Mouse (Mus musculus) testis, adult 2 months (tissue): Measurements from ENCODE around the gene Kcna5. TPM values are rescaled to one million over a fixed set of nuclear protein-coding genes. Genes with fewer than 3 reads are reported as not detected.

Source experiments
- H3K27ac ChIP-seq: fragments of 200-500 bp; 2 replicates; pipeline ENCODE4 v1.5.1; 2012; ENCODE audit warnings: low read depth, low read length; ENCODE audit not compliant: control insufficient read depth, insufficient read depth
- H3K27me3 ChIP-seq: fragments of 200-500 bp; 2 replicates; pipeline ENCODE4 v1.6.1; 2012; ENCODE audit warnings: mild to moderate bottlenecking, low read length, moderate library complexity; ENCODE audit not compliant: control insufficient read depth, insufficient read depth
- H3K36me3 ChIP-seq: fragments of 200-500 bp; 2 replicates; pipeline ENCODE4 v1.6.1; 2012; ENCODE audit warnings: mild to moderate bottlenecking, low read length; ENCODE audit not compliant: control insufficient read depth, insufficient read depth
- H3K4me1 ChIP-seq: fragments of 200-500 bp; 2 replicates; pipeline ENCODE4 v1.6.1; 2012; ENCODE audit warnings: low read length; ENCODE audit not compliant: control insufficient read depth, insufficient read depth
- H3K4me3 ChIP-seq: fragments of 200-500 bp; 2 replicates; pipeline ENCODE4 v1.5.1; 2012; ENCODE audit warnings: low read depth, mild to moderate bottlenecking, low read length, moderate library complexity, mixed read lengths; ENCODE audit not compliant: control insufficient read depth
- CTCF ChIP-seq: fragments of 200-500 bp; IDR thresholded peaks from 2 replicates; pipeline ENCODE4 v1.5.1; 2012; ENCODE audit warnings: low read depth, mild to moderate bottlenecking, inconsistent platforms, low read length, moderate library complexity; ENCODE audit not compliant: control insufficient read depth, insufficient read depth, insufficient replicate concordance
- POLR2A ChIP-seq: fragments of 200-500 bp; IDR thresholded peaks from 2 replicates; pipeline ENCODE4 v1.6.1; 2012; ENCODE audit warnings: low read depth, mild to moderate bottlenecking, inconsistent platforms, low read length, moderate library complexity; ENCODE audit not compliant: control insufficient read depth
- polyA plus RNA-seq: library from polyadenylated mRNA; depleted of rRNA; stranded (reverse); fragments of >200 nt; gene quantifications from 2 replicates; pipeline ENCODE4 v1.2.3, GENCODE M21; 2012

Gene Kcna5
- polyA plus RNA-seq, 1 experiment: 0.22 TPM

- Histone ChIP-seq H3K27me3 (no peaks in the 10 kb centered on the region), H3K4me3 (no peak overlapping the region), H3K36me3 (no peaks in the 10 kb centered on the region), H3K27ac (no peak overlapping the region), H3K4me1 (0 out of 2 replicates have a peak, but pooled peaks cover under 1% of the 10 kb centered on the region)
- no peak for TF ChIP-seq POLR2A
- no peak for TF ChIP-seq CTCF
These were observed 37.8 kb upstream of the Kcna5 start for GRCm38 (mm10) chr6:126573021-126573420.

DNA sequence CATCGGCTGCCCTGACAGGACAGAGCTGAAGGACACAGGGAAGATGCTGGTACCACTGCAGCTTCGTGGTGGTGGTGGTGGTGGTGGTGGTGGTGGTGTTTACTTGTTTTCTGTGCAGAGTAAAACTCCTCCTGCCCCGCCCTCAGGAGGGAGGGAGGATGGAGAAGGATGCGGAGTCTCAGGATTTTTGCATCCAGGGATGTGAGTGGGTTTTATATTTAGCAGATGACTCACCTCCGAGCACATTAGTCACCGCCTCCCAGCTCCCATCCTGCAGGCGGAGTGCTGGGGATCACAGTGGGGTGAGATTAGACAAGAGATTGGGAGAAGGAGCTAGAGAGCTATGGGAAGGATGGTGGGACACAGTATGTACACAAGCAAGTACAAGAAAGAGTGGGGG lies 34.6 kb upstream of the Kcna5 start:
- Histone ChIP-seq H3K36me3 (no peaks in the 10 kb centered on the region), H3K4me3 (no peak overlapping the region), H3K4me1 (no peaks in the 10 kb centered on the region), H3K27ac (no peak overlapping the region), H3K27me3 (no peaks in the 10 kb centered on the region)
- TF ChIP-seq POLR2A (no peak), CTCF (no peak)

DNA sequence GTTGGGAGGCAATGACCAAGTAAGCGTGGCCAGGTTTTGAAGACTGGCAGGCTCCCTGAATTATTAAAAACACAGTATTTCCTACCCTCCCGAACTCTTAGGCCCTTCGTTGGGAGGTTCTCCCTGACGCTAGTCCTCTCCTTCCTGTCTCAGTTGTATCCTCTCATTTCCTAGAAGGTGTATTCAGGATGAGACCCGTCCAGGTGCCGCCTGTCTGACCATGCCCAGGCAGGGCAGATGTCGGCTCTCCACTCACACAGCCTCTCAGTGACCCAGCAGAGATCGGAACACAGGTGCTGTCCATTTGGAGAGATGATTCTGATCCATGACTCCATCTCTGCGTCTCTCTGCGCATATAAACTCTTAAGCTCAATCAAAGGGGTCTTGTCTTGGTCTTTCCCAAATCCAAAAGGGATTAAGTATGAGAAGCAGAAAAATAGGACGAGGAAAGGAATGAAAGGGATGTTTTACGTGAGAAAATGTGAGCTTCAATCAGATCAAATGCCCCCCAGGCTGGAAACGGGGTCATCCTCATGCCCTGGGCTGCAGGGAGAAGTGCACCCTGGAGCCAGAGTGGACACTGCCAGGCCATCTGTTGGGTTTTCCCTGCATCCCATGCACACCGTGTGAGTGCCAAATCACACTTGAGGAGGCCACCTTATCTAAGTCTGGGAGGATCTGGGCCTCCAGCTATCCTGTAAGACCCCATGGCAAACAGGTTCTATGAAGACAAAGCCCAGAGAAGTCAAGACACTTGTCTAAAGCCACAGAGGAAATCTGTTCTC lies 33.0 kb upstream of the Kcna5 start:
- no peak overlapping the region for H3K27ac ChIP-seq

DNA sequence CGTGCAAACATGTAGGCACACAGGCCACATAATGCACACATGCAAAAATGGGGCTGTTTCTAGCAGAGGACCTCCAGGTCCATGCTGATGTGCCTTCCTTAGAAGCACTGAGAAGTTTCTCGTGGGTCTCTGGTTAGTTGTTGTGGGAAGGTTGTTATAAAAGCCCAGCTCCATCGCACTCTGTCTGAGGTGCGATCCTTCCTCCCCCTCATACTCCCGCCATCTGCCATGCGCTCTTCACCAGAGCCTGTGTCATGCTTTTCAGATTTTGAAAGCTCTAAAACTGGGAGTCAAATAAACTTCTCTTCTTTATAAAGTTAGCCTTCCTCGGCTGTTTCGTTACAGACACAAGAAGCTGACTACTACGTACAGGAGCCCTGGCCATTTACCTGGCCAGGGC lies 32.1 kb upstream of the Kcna5 start:
- no peak overlapping the region for H3K27ac ChIP-seq
- H3K4me1 ChIP-seq: no peaks in the 10 kb centered on the region
- no peaks in the 10 kb centered on the region for H3K36me3 ChIP-seq
- TF ChIP-seq POLR2A (no peak), CTCF (no peak)
- H3K4me3 ChIP-seq: no peak overlapping the region
- no peaks in the 10 kb centered on the region for H3K27me3 ChIP-seq

More for the DNA sequence above, 33.0 kb upstream of the Kcna5 start:
- no peaks in the 10 kb centered on the region for H3K36me3 ChIP-seq
- no peaks in the 10 kb centered on the region for H3K4me1 ChIP-seq
- H3K4me3 ChIP-seq: no peak overlapping the region
- no peak for TF ChIP-seq CTCF
- no peak for TF ChIP-seq POLR2A
- H3K27me3 ChIP-seq: no peaks in the 10 kb centered on the region

- H3K36me3 ChIP-seq: no peaks in the 10 kb centered on the region
- TF ChIP-seq CTCF (no peak), POLR2A (no peak)
- no peaks in the 10 kb centered on the region for H3K27me3 ChIP-seq
- H3K27ac ChIP-seq: no peak overlapping the region
- no peak overlapping the region for H3K4me3 ChIP-seq
- no peaks in the 10 kb centered on the region for H3K4me1 ChIP-seq
These were observed 29.2 kb upstream of the Kcna5 start for GRCm38 (mm10) chr6:126564376-126564775.

DNA sequence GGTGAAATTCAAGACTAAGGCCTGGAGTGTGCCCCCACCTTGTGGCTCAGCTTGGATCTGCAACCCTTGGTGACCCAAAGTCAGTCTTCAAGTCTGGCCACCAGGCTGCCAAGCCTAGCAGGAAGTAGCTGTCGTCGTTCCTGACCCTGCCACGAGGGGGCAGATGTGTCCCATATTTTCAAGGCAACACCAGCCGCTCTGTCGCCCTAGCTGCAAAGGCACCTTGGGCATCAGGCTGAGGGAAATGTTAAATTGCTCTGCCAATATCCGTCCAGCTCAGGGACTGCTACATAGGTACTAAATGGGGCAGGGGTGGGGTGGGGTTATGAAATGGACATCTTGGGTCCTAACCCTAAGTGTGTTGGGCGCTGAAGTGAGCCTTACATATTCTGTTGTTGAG lies 28.7 kb upstream of the Kcna5 start:
- Histone ChIP-seq H3K4me1 (no peaks in the 10 kb centered on the region), H3K4me3 (no peak overlapping the region), H3K36me3 (no peaks in the 10 kb centered on the region), H3K27ac (no peak overlapping the region), H3K27me3 (no peaks in the 10 kb centered on the region)
- TF ChIP-seq POLR2A (no peak), CTCF (peak; percentile 90; the same call in 1 of the 2 replicates)

DNA sequence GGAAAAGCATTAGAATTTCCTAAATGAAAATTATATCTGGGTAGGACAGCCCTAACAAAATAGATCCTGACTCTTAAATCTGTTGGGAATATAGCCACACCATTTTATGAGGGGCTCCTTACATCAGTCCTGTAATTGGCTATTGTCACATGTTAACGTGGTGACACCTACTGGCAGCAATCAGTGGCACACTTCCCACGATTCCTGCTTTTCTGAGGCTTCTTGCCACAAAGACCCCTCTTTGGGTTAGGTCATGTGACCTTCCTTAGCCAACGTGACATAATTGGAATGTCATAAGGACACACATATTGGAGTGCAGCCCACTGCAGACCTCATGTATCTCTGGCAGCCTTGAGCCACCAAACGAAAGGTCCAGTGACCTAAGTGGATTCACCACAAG lies 26.5 kb upstream of the Kcna5 start:
- H3K36me3 ChIP-seq: no peaks in the 10 kb centered on the region
- TF ChIP-seq POLR2A (no peak), CTCF (no peak)
- no peak overlapping the region for H3K27ac ChIP-seq
- H3K4me1 ChIP-seq: no peaks in the 10 kb centered on the region
- H3K4me3 ChIP-seq: no peak overlapping the region
- H3K27me3 ChIP-seq: no peaks in the 10 kb centered on the region
